ENCODE assay signal across 9 mouse cellular contexts in genomic region chr10:79881981-79882380, GRCm38 (mm10). TPM values are rescaled to one million over a fixed set of nuclear protein-coding genes. Genes with fewer than 3 reads are reported as not detected.
DNase-seq lines count a peak whose midpoint lies in the region; ATAC-seq and TF ChIP-seq lines count a peak whose summit lies in the region.
"Had no signal": no experiment of that assay in that cellular context is flagged by ENCODE, and none has a peak within 500 bp of the region (broad histone marks: within the 10 kb centered on the region; RNA-seq: fewer than 3 reads in every experiment).

No protein-coding gene starts in this region.

- 9% methylated on average over 22 of the region's 22 CpGs for WGBS in kidney, postnatal 0 days
- 7% methylated on average over 22 of the region's 22 CpGs for WGBS in midbrain, embryonic 16.5 days

- H3K27ac ChIP-seq in kidney, postnatal 0 days: no peak overlapping the region
- H3K27ac ChIP-seq in midbrain, embryonic 16.5 days (ENCODE audit: low read length): no peak overlapping the region

- 0 out of 2 replicates have a peak, but pooled peaks have one; percentile 18 for ATAC-seq in kidney, postnatal 0 days (replicated peaks; ENCODE audit: low FRiP score, low read depth)
- ATAC-seq in erythroblast, adult 5-6 weeks (replicated peaks; ENCODE audit: low FRiP score, poor library complexity, severe bottlenecking): peak; percentile 36; the same call in 1 of the 2 replicates
- ATAC-seq in midbrain, embryonic 16.5 days: peak; percentile 34; the same call in 1 of the 2 replicates

- peak overlapping the region; percentile 44 for H3K4me2 ChIP-seq in kidney, postnatal 0 days (ENCODE audit: low read length)
- H3K4me2 ChIP-seq in midbrain, embryonic 16.5 days (ENCODE audit: low read length): peak overlapping the region; percentile 2; the same call in 1 of the 2 replicates

- no peak for DNase-seq in kidney, postnatal 0 days (ENCODE audit: low spot score)
- DNase-seq in kidney, adult 11 months: no peak
- DNase-seq in kidney, postnatal 4 days: peak; percentile 65 to 75
- DNase-seq in ovary, postnatal 36 days (ENCODE audit: low spot score): no peak
- DNase-seq in layer of hippocampus, postnatal 14 days (ENCODE audit: low spot score in 2 of 2): no peak
- no peak for DNase-seq in ovary, postnatal 10 days (ENCODE audit: low spot score)

- H3K27me3 ChIP-seq in kidney, postnatal 0 days (ENCODE audit: insufficient read depth, low read length): no peaks in the 10 kb centered on the region
- H3K27me3 ChIP-seq in midbrain, embryonic 16.5 days (ENCODE audit: control insufficient read depth, insufficient read depth, low read depth, low read length): peaks cover 6% of the 10 kb centered on the region; the same call in 1 of the 2 replicates

- TF ChIP-seq CTCF in kidney, postnatal 0 days (IDR thresholded peaks at IDR 0.05; ENCODE audit: low read depth): no peak

- H3K9me3 ChIP-seq in kidney, postnatal 0 days (replicated peaks; ENCODE audit: low read length): no peaks in the 10 kb centered on the region
- H3K9me3 ChIP-seq in midbrain, embryonic 16.5 days (replicated peaks; ENCODE audit: control insufficient read depth, low read length, poor library complexity, severe bottlenecking): no peaks in the 10 kb centered on the region

- H3K36me3 ChIP-seq in kidney, postnatal 0 days (ENCODE audit: insufficient read depth, low read length): no peaks in the 10 kb centered on the region
- H3K36me3 ChIP-seq in midbrain, embryonic 16.5 days (ENCODE audit: control insufficient read depth, insufficient read depth, low read length): no peaks in the 10 kb centered on the region

- peaks cover 31% of the 10 kb centered on the region for H3K4me1 ChIP-seq in kidney, postnatal 0 days (replicated peaks; ENCODE audit: insufficient read depth, low read length)
- H3K4me1 ChIP-seq in midbrain, embryonic 16.5 days (ENCODE audit: control insufficient read depth, insufficient read depth, low read length): no peaks in the 10 kb centered on the region

- no peak overlapping the region for H3K9ac ChIP-seq in kidney, postnatal 0 days (ENCODE audit: low read depth, low read length)
- H3K9ac ChIP-seq in midbrain, embryonic 16.5 days (ENCODE audit: low read depth, low read length): no peak overlapping the region

- no peak overlapping the region for H3K4me3 ChIP-seq in kidney, postnatal 0 days (replicated peaks; ENCODE audit: low read depth, low read length)
- no peak overlapping the region for H3K4me3 ChIP-seq in midbrain, embryonic 16.5 days (ENCODE audit: low read depth, low read length)

RNA-seq across cellular contexts. Expression of gene Elane, which starts 4.1 kb away (rescaled TPM):
- polyA plus RNA-seq in kidney, postnatal 0 days (2015; fragmentation: Nextera tagmentation; extraction: Ambion mirVana): 0.14 TPM in 1 of 2 replicates, not detected in the other
- 996 and 1,031 TPM in 2 replicates for total RNA-seq in erythroblast, adult 5-6 weeks (2015; ENCODE audit: low replicate concordance)
- total RNA-seq in erythroblast, adult 5-6 weeks (2017; ENCODE audit: low replicate concordance): 253 and 405 TPM in 2 replicates
- polyA plus RNA-seq in midbrain, embryonic 16.5 days (2015; fragmentation: Nextera tagmentation; extraction: Ambion mirVana): not detected in 2 replicates
- total RNA-seq in layer of hippocampus, postnatal 14 days (2021): not detected
- total RNA-seq: left cerebral cortex, postnatal 10 days had no signal

RNA-seq across cellular contexts. Expression of gene Plppr3, which starts 7.5 kb away (rescaled TPM):
- 37.0 and 41.5 TPM in 2 replicates for polyA plus RNA-seq in kidney, postnatal 0 days (2015; fragmentation: Nextera tagmentation; extraction: Ambion mirVana)
- total RNA-seq in erythroblast, adult 5-6 weeks (2015; ENCODE audit: low replicate concordance): 2.1 and 3.1 TPM in 2 replicates
- 4.9 and 6.8 TPM in 2 replicates for total RNA-seq in erythroblast, adult 5-6 weeks (2017; ENCODE audit: low replicate concordance)
- 471 and 472 TPM in 2 replicates for polyA plus RNA-seq in midbrain, embryonic 16.5 days (2015; fragmentation: Nextera tagmentation; extraction: Ambion mirVana)
- total RNA-seq in layer of hippocampus, postnatal 14 days (2021): 10 to 100 TPM; 53.5 to 57.7 TPM

RNA-seq across cellular contexts. Expression of gene Prtn3, which starts 7.7 kb away (rescaled TPM):
- 6.5 and 7.9 TPM in 2 replicates for polyA plus RNA-seq in kidney, postnatal 0 days (2015; fragmentation: Nextera tagmentation; extraction: Ambion mirVana)
- total RNA-seq in erythroblast, adult 5-6 weeks (2015; ENCODE audit: low replicate concordance): 420 and 449 TPM in 2 replicates
- 114 and 118 TPM in 2 replicates for total RNA-seq in erythroblast, adult 5-6 weeks (2017; ENCODE audit: low replicate concordance)
- 12.5 and 12.7 TPM in 2 replicates for polyA plus RNA-seq in midbrain, embryonic 16.5 days (2015; fragmentation: Nextera tagmentation; extraction: Ambion mirVana)
- total RNA-seq in layer of hippocampus, postnatal 14 days (2021): 1 to 10 TPM; 2.3 to 3.0 TPM

RNA-seq across cellular contexts. Expression of gene Cfd, which starts 8.7 kb away (rescaled TPM):
- 0.13 TPM in 1 of 2 replicates, not detected in the other for polyA plus RNA-seq in kidney, postnatal 0 days (2015; fragmentation: Nextera tagmentation; extraction: Ambion mirVana)
- not detected in 2 replicates for total RNA-seq in erythroblast, adult 5-6 weeks (2015; ENCODE audit: low replicate concordance)
- not detected in 2 replicates for total RNA-seq in erythroblast, adult 5-6 weeks (2017; ENCODE audit: low replicate concordance)
- 0.20 TPM in 1 of 2 replicates, not detected in the other for polyA plus RNA-seq in midbrain, embryonic 16.5 days (2015; fragmentation: Nextera tagmentation; extraction: Ambion mirVana)
- total RNA-seq in layer of hippocampus, postnatal 14 days (2021): not detected
- total RNA-seq: left cerebral cortex, postnatal 10 days had no signal

RNA-seq across cellular contexts. Expression of gene Med16, which starts 26.7 kb away (rescaled TPM):
- polyA plus RNA-seq in kidney, postnatal 0 days (2015; fragmentation: Nextera tagmentation; extraction: Ambion mirVana): 44.9 and 49.0 TPM in 2 replicates
- total RNA-seq in erythroblast, adult 5-6 weeks (2015; ENCODE audit: low replicate concordance): 5.9 and 11.3 TPM in 2 replicates
- total RNA-seq in erythroblast, adult 5-6 weeks (2017; ENCODE audit: low replicate concordance): 4.7 and 9.1 TPM in 2 replicates
- polyA plus RNA-seq in midbrain, embryonic 16.5 days (2015; fragmentation: Nextera tagmentation; extraction: Ambion mirVana): 55.4 and 56.6 TPM in 2 replicates
- total RNA-seq in layer of hippocampus, postnatal 14 days (2021): 10 to 100 TPM; 48.8 to 51.9 TPM

Comparison
In these comparisons a context has a peak if more than half of its experiments do, and no peak if none do; other contexts are left out.
1. DNase-seq: peak in kidney, postnatal 4 days (2 of 2); none in kidney, postnatal 0 days (single experiment), kidney, adult 11 months (single experiment), ovary, postnatal 36 days (single experiment), layer of hippocampus, postnatal 14 days (0 of 2) and ovary, postnatal 10 days (single experiment).
2. RNA of gene Elane, which starts 4.1 kb away (total RNA-seq): 253 to 1,031 TPM in erythroblast, adult 5-6 weeks; not detected in layer of hippocampus, postnatal 14 days; every median in the first group is over 100 times any median in the second.
3. RNA of gene Plppr3, which starts 7.5 kb away (total RNA-seq): 53.5 to 57.7 TPM in layer of hippocampus, postnatal 14 days; 2.1 to 6.8 TPM in erythroblast, adult 5-6 weeks; every median in the first group is over 4 times any median in the second.
4. RNA of gene Prtn3, which starts 7.7 kb away (total RNA-seq): 114 to 449 TPM in erythroblast, adult 5-6 weeks; 2.3 to 3.0 TPM in layer of hippocampus, postnatal 14 days; every median in the first group is over 10 times any median in the second.
5. Peak in every context shown above with its lines, with median percentiles within 50 percentile points of each other: ATAC-seq.